Mouse (Mus musculus): ENCODE data around the gene Ufd1. TPM values are rescaled to one million over a fixed set of nuclear protein-coding genes. Genes with fewer than 3 reads are reported as not detected.
A peak's percentile ranks its signal among the peaks of the same experiment; 100 is the strongest.

Gene Ufd1
- total RNA-seq, 2 experiments from 2014 or later = 87.5 to 97.2 TPM

- DNase-seq (ENCODE audit: low spot score in 2 of 2) = peak in 1 of 2 experiments; percentile 8
These were observed 66.6 kb downstream of the Ufd1 start for GRCm38 (mm10) chr16:18878091-18878720.

GRCm38 (mm10) chr16:18884044-18884443 lies 72.5 kb downstream of the Ufd1 start:
- DNase-seq (ENCODE audit: low spot score in 2 of 2) = no peak

Other genes with a start within 250 kb of the Ufd1 start
- 1 to 10 TPM; 1.3 TPM for gene Tbx1, start 221.1 kb upstream of the Ufd1 start, total RNA-seq (2021)
- gene Gp1bb, start 189.4 kb upstream of the Ufd1 start, total RNA-seq (2021) = 1 to 10 TPM; 1.1 to 1.3 TPM
- gene Gm49601, start 185.4 kb upstream of the Ufd1 start, total RNA-seq (2021) = 100 to 1,000 TPM; 231 to 252 TPM
- gene Sept5, start 181.8 kb upstream of the Ufd1 start, total RNA-seq (2021) = 100 to 1,000 TPM; 824 to 876 TPM
- gene Cldn5, start 34.9 kb upstream of the Ufd1 start, total RNA-seq (2021) = 10 to 100 TPM; 47.2 to 51.8 TPM
- gene Cdc45, start 208 bp downstream of the Ufd1 start, total RNA-seq (2021) = 1 to 10 TPM in 1 of 2 experiments, under 1 TPM in 1; 0.77 to 2.0 TPM
- 10 to 100 TPM; 24.1 to 26.6 TPM for gene 2510002D24Rik, start 24.8 kb downstream of the Ufd1 start, total RNA-seq (2021)
- 10 to 100 TPM in 1 of 2 experiments, 1 to 10 TPM in 1; 5.6 to 13.5 TPM for gene Gm28539, start 24.8 kb downstream of the Ufd1 start, total RNA-seq (2021)
- 10 to 100 TPM; 36.1 to 38.2 TPM for gene Mrpl40, start 65.1 kb downstream of the Ufd1 start, total RNA-seq (2021)
- 10 to 100 TPM; 78.6 to 87.7 TPM for gene Hira, start 65.3 kb downstream of the Ufd1 start, total RNA-seq (2021)